Mouse (Mus musculus): ENCODE results near the gene Zfhx2. TPM values are rescaled to one million over a fixed set of nuclear protein-coding genes. Genes with fewer than 3 reads are reported as not detected.

Gene Zfhx2
- polyA plus RNA-seq, 1 experiment from 2014 or later: 5.0 TPM

GRCm38 (mm10) chr14:55027653-55028052 lies 64.5 kb downstream of the Zfhx2 start:
- DNase-seq (ENCODE audit: low spot score) (no peak), ATAC-seq (replicated peaks; ENCODE audit: low FRiP score, low TSS enrichment, low read depth) (no peak)
- Histone ChIP-seq H3K9ac (ENCODE audit: low read length) (no peak overlapping the region), H3K9me3 (ENCODE audit: control insufficient read depth, low read length) (no peaks in the 10 kb centered on the region), H3K4me1 (replicated peaks; ENCODE audit: control insufficient read depth, insufficient read depth, low read length) (peaks cover 15% of the 10 kb centered on the region), H3K4me2 (ENCODE audit: low read length) (no peak overlapping the region), H3K4me3 (ENCODE audit: low read depth, low read length) (no peak overlapping the region), H3K27me3 (replicated peaks; ENCODE audit: control insufficient read depth, insufficient read depth, low read length) (no peaks in the 10 kb centered on the region), H3K27ac (ENCODE audit: low read depth) (no peak overlapping the region), H3K36me3 (ENCODE audit: control insufficient read depth, insufficient read depth, low read length) (peaks cover 27% of the 10 kb centered on the region)
- 42% methylated on average over 6 of the region's 6 CpGs for WGBS

DNA sequence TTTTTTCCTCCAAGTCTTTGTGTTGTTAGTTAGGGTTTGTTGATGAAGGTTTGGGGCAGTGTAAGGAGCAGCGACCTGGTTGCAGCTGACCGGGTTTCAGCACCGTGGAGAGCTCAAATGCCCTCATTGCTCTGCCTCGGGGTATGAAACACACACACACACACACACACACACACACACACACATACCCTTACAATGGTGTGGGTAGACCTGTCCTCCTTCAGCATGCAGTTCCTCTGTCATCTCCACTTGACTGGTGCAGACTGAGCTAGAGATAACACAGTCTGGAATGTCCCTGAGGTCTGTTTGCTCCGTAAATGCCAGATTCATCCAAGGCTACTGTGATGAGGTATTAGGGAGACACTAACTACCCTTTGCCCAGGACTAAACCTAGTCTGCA lies 64.9 kb downstream of the Zfhx2 start:
- Histone ChIP-seq H3K36me3 (ENCODE audit: control insufficient read depth, insufficient read depth, low read length) (peaks cover 31% of the 10 kb centered on the region), H3K4me3 (ENCODE audit: low read depth, low read length) (no peak overlapping the region), H3K4me1 (replicated peaks; ENCODE audit: control insufficient read depth, insufficient read depth, low read length) (peaks cover 15% of the 10 kb centered on the region), H3K27me3 (replicated peaks; ENCODE audit: control insufficient read depth, insufficient read depth, low read length) (no peaks in the 10 kb centered on the region), H3K27ac (ENCODE audit: low read depth) (no peak overlapping the region), H3K4me2 (ENCODE audit: low read length) (no peak overlapping the region), H3K9me3 (ENCODE audit: control insufficient read depth, low read length) (no peaks in the 10 kb centered on the region), H3K9ac (ENCODE audit: low read length) (no peak overlapping the region)
- DNase-seq (ENCODE audit: low spot score) (no peak), ATAC-seq (replicated peaks; ENCODE audit: low FRiP score, low TSS enrichment, low read depth) (no peak)
- WGBS: 15% methylated on average over 5 of the region's 5 CpGs

DNA sequence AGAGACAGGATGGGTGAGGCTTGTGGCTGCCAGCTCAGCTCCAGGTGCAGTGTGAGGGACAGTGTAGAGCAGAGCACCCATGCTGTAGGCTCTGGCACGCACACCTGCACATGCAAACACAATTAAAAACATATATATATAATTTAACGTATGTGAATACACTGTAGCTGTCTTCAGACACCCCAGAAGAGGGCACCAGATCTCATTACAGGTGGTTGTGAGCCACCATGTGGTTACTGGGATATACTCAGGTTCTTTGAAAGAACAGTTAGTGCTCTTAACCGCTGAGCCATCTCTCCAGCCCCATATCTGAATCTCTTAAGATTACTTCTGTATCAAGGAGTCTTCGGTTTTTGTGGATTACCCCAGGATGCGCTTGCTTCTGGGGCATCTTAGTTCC lies 66.6 kb downstream of the Zfhx2 start:
- WGBS: 85% methylated on average over 5 of the region's 5 CpGs
- DNase-seq (ENCODE audit: low spot score) (no peak), ATAC-seq (replicated peaks; ENCODE audit: low FRiP score, low TSS enrichment, low read depth) (no peak)
- peaks cover 15% of the 10 kb centered on the region for H3K4me1 ChIP-seq (replicated peaks; ENCODE audit: control insufficient read depth, insufficient read depth, low read length)
- H3K27me3 ChIP-seq (replicated peaks; ENCODE audit: control insufficient read depth, insufficient read depth, low read length): no peaks in the 10 kb centered on the region
- no peak overlapping the region for H3K4me3 ChIP-seq (ENCODE audit: low read depth, low read length)
- H3K9ac ChIP-seq (ENCODE audit: low read length): no peak overlapping the region
- H3K36me3 ChIP-seq (ENCODE audit: control insufficient read depth, insufficient read depth, low read length): peaks cover 48% of the 10 kb centered on the region
- no peaks in the 10 kb centered on the region for H3K9me3 ChIP-seq (ENCODE audit: control insufficient read depth, low read length)
- H3K27ac ChIP-seq (ENCODE audit: low read depth): no peak overlapping the region
- H3K4me2 ChIP-seq (ENCODE audit: low read length): no peak overlapping the region

DNA sequence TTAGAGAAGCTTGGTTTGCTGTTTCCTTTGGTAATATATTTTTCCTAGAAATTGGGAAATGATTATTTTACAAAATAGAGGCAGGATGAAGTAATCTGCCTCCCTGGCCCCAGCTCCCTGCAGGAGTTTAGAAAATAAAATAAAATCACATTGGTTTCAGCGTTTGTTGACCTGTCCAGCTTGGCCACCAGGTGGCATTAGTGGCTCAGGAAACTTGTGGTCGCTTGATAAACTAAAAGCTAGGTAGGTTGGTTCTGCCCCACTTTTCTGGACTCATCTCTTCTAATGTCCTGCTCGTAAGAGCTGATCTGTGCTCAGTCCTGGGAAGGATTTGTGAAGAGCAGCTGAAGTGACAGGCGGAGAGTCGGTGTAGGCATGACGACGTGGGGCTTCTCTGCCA lies 67.9 kb downstream of the Zfhx2 start:
- DNase-seq (ENCODE audit: low spot score): peak; percentile 79

DNA sequence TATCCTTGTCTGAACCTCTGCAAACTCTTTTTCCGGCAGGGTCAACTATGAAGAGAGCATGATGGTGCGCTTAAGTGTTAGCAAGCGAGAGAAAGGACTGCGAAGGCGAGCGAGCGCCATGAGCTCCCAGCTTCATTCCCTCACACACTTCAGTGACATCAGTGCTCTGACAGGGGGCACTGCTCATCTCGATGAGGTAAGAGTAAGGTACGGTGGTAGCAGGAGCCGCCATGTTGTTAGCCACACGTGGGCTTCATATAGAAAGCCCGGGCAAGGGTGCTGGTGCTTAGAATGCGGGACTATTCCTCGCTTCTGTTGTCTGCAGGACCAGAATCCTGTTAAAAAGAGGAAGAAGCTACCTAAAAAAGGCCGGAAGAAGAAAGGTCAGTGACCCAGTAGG lies 69.1 kb downstream of the Zfhx2 start:
- H3K9me3 ChIP-seq (ENCODE audit: control insufficient read depth, low read length): no peaks in the 10 kb centered on the region
- H3K4me1 ChIP-seq (replicated peaks; ENCODE audit: control insufficient read depth, insufficient read depth, low read length): 0 out of 2 replicates have a peak, but pooled peaks cover 5% of the 10 kb centered on the region
- H3K27me3 ChIP-seq (replicated peaks; ENCODE audit: control insufficient read depth, insufficient read depth, low read length): no peaks in the 10 kb centered on the region
- DNase-seq (ENCODE audit: low spot score) (no peak), ATAC-seq (replicated peaks; ENCODE audit: low FRiP score, low TSS enrichment, low read depth) (no peak)
- H3K4me3 ChIP-seq (ENCODE audit: low read depth, low read length): no peak overlapping the region
- H3K36me3 ChIP-seq (ENCODE audit: control insufficient read depth, insufficient read depth, low read length): peaks cover 67% of the 10 kb centered on the region
- H3K4me2 ChIP-seq (ENCODE audit: low read length): no peak overlapping the region
- no peak overlapping the region for H3K27ac ChIP-seq (ENCODE audit: low read depth)
- H3K9ac ChIP-seq (ENCODE audit: low read length): no peak overlapping the region
- WGBS: 89% methylated on average over 15 of the region's 15 CpGs

More for the DNA sequence above, 67.9 kb downstream of the Zfhx2 start:
- Histone ChIP-seq H3K36me3 (ENCODE audit: control insufficient read depth, insufficient read depth, low read length) (peaks cover 59% of the 10 kb centered on the region), H3K4me2 (ENCODE audit: low read length) (no peak overlapping the region), H3K4me3 (ENCODE audit: low read depth, low read length) (no peak overlapping the region), H3K4me1 (replicated peaks; ENCODE audit: control insufficient read depth, insufficient read depth, low read length) (peaks cover 15% of the 10 kb centered on the region), H3K9ac (ENCODE audit: low read length) (no peak overlapping the region), H3K27me3 (replicated peaks; ENCODE audit: control insufficient read depth, insufficient read depth, low read length) (no peaks in the 10 kb centered on the region), H3K9me3 (ENCODE audit: control insufficient read depth, low read length) (no peaks in the 10 kb centered on the region), H3K27ac (ENCODE audit: low read depth) (no peak overlapping the region)
- WGBS: 62% methylated on average over 7 of the region's 7 CpGs
- ATAC-seq (replicated peaks; ENCODE audit: low FRiP score, low TSS enrichment, low read depth): no peak

GRCm38 (mm10) chr14:55020394-55020793 lies 71.7 kb downstream of the Zfhx2 start:
- Histone ChIP-seq H3K4me1 (replicated peaks; ENCODE audit: control insufficient read depth, insufficient read depth, low read length) (0 out of 2 replicates have a peak, but pooled peaks cover 3% of the 10 kb centered on the region), H3K36me3 (ENCODE audit: control insufficient read depth, insufficient read depth, low read length) (peaks cover 76% of the 10 kb centered on the region), H3K27me3 (replicated peaks; ENCODE audit: control insufficient read depth, insufficient read depth, low read length) (no peaks in the 10 kb centered on the region), H3K4me2 (ENCODE audit: low read length) (no peak overlapping the region), H3K4me3 (ENCODE audit: low read depth, low read length) (no peak overlapping the region), H3K27ac (ENCODE audit: low read depth) (no peak overlapping the region), H3K9ac (ENCODE audit: low read length) (no peak overlapping the region), H3K9me3 (ENCODE audit: control insufficient read depth, low read length) (no peaks in the 10 kb centered on the region)
- WGBS: 85% methylated on average over 9 of the region's 9 CpGs
- no peak for ATAC-seq (replicated peaks; ENCODE audit: low FRiP score, low TSS enrichment, low read depth)
- no peak for DNase-seq (ENCODE audit: low spot score)

GRCm38 (mm10) chr14:55016876-55017275 lies 75.2 kb downstream of the Zfhx2 start:
- Histone ChIP-seq H3K27me3 (replicated peaks; ENCODE audit: control insufficient read depth, insufficient read depth, low read length) (no peaks in the 10 kb centered on the region), H3K4me3 (ENCODE audit: low read depth, low read length) (no peak overlapping the region), H3K4me1 (replicated peaks; ENCODE audit: control insufficient read depth, insufficient read depth, low read length) (0 out of 2 replicates have a peak, but pooled peaks cover 6% of the 10 kb centered on the region), H3K36me3 (ENCODE audit: control insufficient read depth, insufficient read depth, low read length) (peaks cover 43% of the 10 kb centered on the region), H3K4me2 (ENCODE audit: low read length) (no peak overlapping the region), H3K9ac (ENCODE audit: low read length) (no peak overlapping the region), H3K27ac (ENCODE audit: low read depth) (no peak overlapping the region), H3K9me3 (ENCODE audit: control insufficient read depth, low read length) (no peaks in the 10 kb centered on the region)
- no peak for ATAC-seq (replicated peaks; ENCODE audit: low FRiP score, low TSS enrichment, low read depth)
- no peak for DNase-seq (ENCODE audit: low spot score)
- 93% methylated on average over 16 of the region's 16 CpGs for WGBS

DNA sequence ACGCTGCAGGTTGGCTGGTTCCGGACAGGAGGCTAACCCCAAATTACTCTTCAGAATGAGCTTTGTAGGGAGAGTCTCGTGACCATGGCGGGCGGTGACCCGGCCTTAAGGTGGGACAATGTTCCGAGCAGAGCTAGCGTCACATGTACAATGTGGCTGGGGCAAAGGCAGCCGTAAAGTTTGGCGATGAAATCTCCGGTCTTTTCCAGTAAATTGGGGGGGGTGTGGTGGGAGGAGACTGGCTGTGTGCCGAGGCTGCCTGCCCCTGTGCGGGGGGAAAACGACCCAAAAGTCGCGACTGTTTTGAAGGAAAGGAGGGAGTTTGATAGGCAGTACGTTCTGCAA lies 76.4 kb downstream of the Zfhx2 start:
- no peaks in the 10 kb centered on the region for H3K9me3 ChIP-seq (ENCODE audit: control insufficient read depth, low read length)
- peak overlapping the region; percentile 79 for H3K4me2 ChIP-seq (ENCODE audit: low read length)
- WGBS: under 1% methylated on average over 17 of the region's 17 CpGs
- ATAC-seq (replicated peaks; ENCODE audit: low FRiP score, low TSS enrichment, low read depth) (peak; percentile 44; the same call in 1 of the 2 replicates), DNase-seq (ENCODE audit: low spot score) (no peak)
- H3K9ac ChIP-seq (ENCODE audit: low read length): peak overlapping the region; percentile 79
- 0 out of 2 replicates have a peak, but pooled peaks cover 6% of the 10 kb centered on the region for H3K4me1 ChIP-seq (replicated peaks; ENCODE audit: control insufficient read depth, insufficient read depth, low read length)
- H3K4me3 ChIP-seq (ENCODE audit: low read depth, low read length): peak overlapping the region; percentile 85
- H3K27ac ChIP-seq (ENCODE audit: low read depth): peak overlapping the region; percentile 77
- peaks cover 32% of the 10 kb centered on the region for H3K36me3 ChIP-seq (ENCODE audit: control insufficient read depth, insufficient read depth, low read length)
- H3K27me3 ChIP-seq (replicated peaks; ENCODE audit: control insufficient read depth, insufficient read depth, low read length): no peaks in the 10 kb centered on the region

- ATAC-seq (replicated peaks; ENCODE audit: low FRiP score, low TSS enrichment, low read depth) (peak; percentile 95), DNase-seq (ENCODE audit: low spot score) (peak; percentile 100)
- Histone ChIP-seq H3K9me3 (ENCODE audit: control insufficient read depth, low read length) (no peaks in the 10 kb centered on the region), H3K27ac (ENCODE audit: low read depth) (peak within 1 kb of the TSS; percentile 84), H3K27me3 (replicated peaks; ENCODE audit: control insufficient read depth, insufficient read depth, low read length) (no peaks in the 10 kb centered on the region), H3K9ac (ENCODE audit: low read length) (peak within 1 kb of the TSS; percentile 79), H3K36me3 (ENCODE audit: control insufficient read depth, insufficient read depth, low read length) (peaks cover 26% of the 10 kb centered on the region), H3K4me2 (ENCODE audit: low read length) (peak within 1 kb of the TSS; percentile 79), H3K4me1 (replicated peaks; ENCODE audit: control insufficient read depth, insufficient read depth, low read length) (0 out of 2 replicates have a peak, but pooled peaks cover 6% of the 10 kb centered on the region), H3K4me3 (ENCODE audit: low read depth, low read length) (peak within 1 kb of the TSS; percentile 85)
- under 1% methylated on average over 36 of the region's 36 CpGs for WGBS
Observed at GRCm38 (mm10) chr14:55014991-55015766, 76.9 kb downstream of the Zfhx2 start, which contains the start of gene Ngdn. TSS of gene Ngdn (plus strand) at chr14:55015454.
